Mouse (Mus musculus): ENCODE measurements around the gene Prps1.

DNA sequence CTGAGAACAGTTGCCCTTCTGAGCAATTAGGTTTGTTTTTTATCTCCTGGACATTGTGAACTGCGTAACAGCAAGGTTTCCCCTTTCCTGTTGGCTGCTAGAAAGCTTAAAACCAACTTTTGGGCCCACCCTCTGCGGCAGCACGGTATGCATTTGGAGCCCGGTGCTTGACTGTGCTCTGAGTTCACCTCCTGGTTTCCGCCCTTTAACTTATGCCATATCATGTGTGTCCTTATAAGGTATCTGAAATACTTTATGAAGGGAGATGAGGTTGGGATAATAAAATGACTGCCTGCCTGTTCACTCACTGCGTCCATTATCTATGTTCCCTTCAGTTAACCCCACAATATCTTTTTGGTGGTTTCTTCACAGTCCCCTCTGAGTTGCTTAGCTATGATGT lies 37.8 kb downstream of the Prps1 start:
- TF ChIP-seq POLR2A (IDR thresholded peaks at IDR 0.05; ENCODE audit: borderline replicate concordance, control insufficient read depth, low read depth, low read length) (no peak), CTCF (IDR thresholded peaks at IDR 0.05; ENCODE audit: control insufficient read depth, insufficient read depth, low read length) (no peak)

Data from bone marrow, adult 2 months (tissue).